In genomic region chr9:104126833-104127232, GRCm38 (mm10) we compare ENCODE assay signal across 21 mouse cellular contexts. TPM values are rescaled to one million over a fixed set of nuclear protein-coding genes. Genes with fewer than 3 reads are reported as not detected.
DNase-seq lines count a peak whose midpoint lies in the region; ATAC-seq lines count a peak whose summit lies in the region.
"Had no signal": no experiment of that assay in that cellular context is flagged by ENCODE, and none has a peak within 500 bp of the region (broad histone marks: within the 10 kb centered on the region; RNA-seq: fewer than 3 reads in every experiment).

Gene Ackr4, minus strand, starts transcription at chr9:104126933.

- H3K36me3 ChIP-seq in hindbrain, embryonic 15.5 days = no peaks in the 10 kb centered on the region
- no peaks in the 10 kb centered on the region for H3K36me3 ChIP-seq in hindbrain, embryonic 12.5 days
- no peaks in the 10 kb centered on the region for H3K36me3 ChIP-seq in midbrain, embryonic 14.5 days (ENCODE audit: control insufficient read depth, insufficient read depth, low read length)
- no peaks in the 10 kb centered on the region for H3K36me3 ChIP-seq in midbrain, embryonic 11.5 days (ENCODE audit: control insufficient read depth, insufficient read depth, low read length)
- no peaks in the 10 kb centered on the region for H3K36me3 ChIP-seq in forebrain, embryonic 13.5 days (ENCODE audit: poor library complexity, severe bottlenecking)
- H3K36me3 ChIP-seq: neural tube, embryonic 12.5 days; stomach, embryonic 15.5 days had no signal

- H3K27me3 ChIP-seq in hindbrain, embryonic 15.5 days = no peaks in the 10 kb centered on the region
- no peaks in the 10 kb centered on the region for H3K27me3 ChIP-seq in hindbrain, embryonic 12.5 days
- no peaks in the 10 kb centered on the region for H3K27me3 ChIP-seq in midbrain, embryonic 14.5 days (ENCODE audit: control insufficient read depth, insufficient read depth, low read length)
- no peaks in the 10 kb centered on the region for H3K27me3 ChIP-seq in midbrain, embryonic 11.5 days (ENCODE audit: control insufficient read depth, insufficient read depth, low read length)
- H3K27me3 ChIP-seq in forebrain, embryonic 13.5 days = no peaks in the 10 kb centered on the region
- H3K27me3 ChIP-seq: heart, embryonic 12.5 days; neural tube, embryonic 12.5 days; Patski; stomach, embryonic 15.5 days had no signal

- WGBS in hindbrain, embryonic 15.5 days = 69% methylated on average over 3 of the region's 3 CpGs
- WGBS in hindbrain, embryonic 12.5 days = 78% methylated on average over 3 of the region's 3 CpGs
- WGBS in midbrain, embryonic 14.5 days = 68% methylated on average over 3 of the region's 3 CpGs
- 75% methylated on average over 3 of the region's 3 CpGs for WGBS in midbrain, embryonic 11.5 days
- WGBS in forebrain, embryonic 13.5 days = 68% methylated on average over 3 of the region's 3 CpGs

- peak within 1 kb of the TSS; percentile 57 for H3K27ac ChIP-seq in hindbrain, embryonic 15.5 days (replicated peaks)
- H3K27ac ChIP-seq in hindbrain, embryonic 12.5 days = no peak within 1 kb of the TSS
- H3K27ac ChIP-seq in midbrain, embryonic 14.5 days (replicated peaks; ENCODE audit: low read depth, low read length) = 0 out of 2 replicates have a peak within 1 kb of the TSS, but pooled peaks have one; percentile 45
- H3K27ac ChIP-seq in midbrain, embryonic 11.5 days (ENCODE audit: low read depth, low read length) = no peak within 1 kb of the TSS
- H3K27ac ChIP-seq in forebrain, embryonic 13.5 days = 0 out of 2 replicates have a peak within 1 kb of the TSS, but pooled peaks have one; percentile 35
- H3K27ac ChIP-seq: macrophage; neural tube, embryonic 12.5 days; stomach, embryonic 15.5 days had no signal

- H3K9me3 ChIP-seq in hindbrain, embryonic 15.5 days = no peaks in the 10 kb centered on the region
- H3K9me3 ChIP-seq in hindbrain, embryonic 12.5 days (replicated peaks) = no peaks in the 10 kb centered on the region
- no peaks in the 10 kb centered on the region for H3K9me3 ChIP-seq in midbrain, embryonic 14.5 days (ENCODE audit: control insufficient read depth, low read length)
- no peaks in the 10 kb centered on the region for H3K9me3 ChIP-seq in midbrain, embryonic 11.5 days (ENCODE audit: control insufficient read depth, low read length)
- H3K9me3 ChIP-seq in forebrain, embryonic 13.5 days (replicated peaks) = no peaks in the 10 kb centered on the region
- H3K9me3 ChIP-seq: heart, embryonic 12.5 days; neural tube, embryonic 12.5 days; stomach, embryonic 15.5 days had no signal

- H3K9ac ChIP-seq in hindbrain, embryonic 15.5 days = no peak within 1 kb of the TSS
- no peak within 1 kb of the TSS for H3K9ac ChIP-seq in hindbrain, embryonic 12.5 days
- no peak within 1 kb of the TSS for H3K9ac ChIP-seq in midbrain, embryonic 14.5 days (replicated peaks; ENCODE audit: low read length)
- no peak within 1 kb of the TSS for H3K9ac ChIP-seq in midbrain, embryonic 11.5 days (ENCODE audit: low read length)
- H3K9ac ChIP-seq in forebrain, embryonic 13.5 days = no peak within 1 kb of the TSS
- H3K9ac ChIP-seq: heart, embryonic 12.5 days; lung, embryonic 14.5 days; neural tube, embryonic 12.5 days; stomach, embryonic 15.5 days had no signal

- no peak within 1 kb of the TSS for H3K4me3 ChIP-seq in hindbrain, embryonic 15.5 days
- no peak within 1 kb of the TSS for H3K4me3 ChIP-seq in hindbrain, embryonic 12.5 days
- H3K4me3 ChIP-seq in midbrain, embryonic 14.5 days (replicated peaks; ENCODE audit: low read depth, low read length) = no peak within 1 kb of the TSS
- H3K4me3 ChIP-seq in midbrain, embryonic 11.5 days (ENCODE audit: low read depth, low read length) = no peak within 1 kb of the TSS
- H3K4me3 ChIP-seq in forebrain, embryonic 13.5 days = no peak within 1 kb of the TSS
- H3K4me3 ChIP-seq: heart, embryonic 12.5 days; neural tube, embryonic 12.5 days; stomach, embryonic 15.5 days had no signal

- DNase-seq in midbrain, embryonic 14.5 days = no peak
- no peak for DNase-seq in midbrain, embryonic 11.5 days (ENCODE audit: low spot score, missing footprints)
- DNase-seq in gonadal fat pad, adult 2 months (ENCODE audit: low read depth) = no peak
- DNase-seq in frontal cortex, postnatal 36 days (ENCODE audit: low spot score in 2 of 2) = no peak
- DNase-seq: cerebellum, adult 9-10 months; embryo, embryonic 11 days; gastrocnemius, postnatal 36 days; kidney, adult 2 months; kidney, postnatal 25 days; lung, embryonic 14.5 days; thymus, postnatal 4 days had no signal

- no peak for ATAC-seq in hindbrain, embryonic 15.5 days (ENCODE audit: low FRiP score, low read depth)
- ATAC-seq in hindbrain, embryonic 12.5 days (ENCODE audit: low FRiP score) = no peak
- no peak for ATAC-seq in midbrain, embryonic 14.5 days (ENCODE audit: low FRiP score, low TSS enrichment)
- ATAC-seq in midbrain, embryonic 11.5 days (ENCODE audit: low FRiP score) = no peak
- ATAC-seq in forebrain, embryonic 13.5 days = no peak
- no peak for ATAC-seq in inflammation-experienced regulatory T-cells, adult 6 months
- ATAC-seq: Patski had no signal

- H3K4me1 ChIP-seq in hindbrain, embryonic 15.5 days (replicated peaks) = peaks cover 9% of the 10 kb centered on the region
- H3K4me1 ChIP-seq in hindbrain, embryonic 12.5 days = peaks cover 13% of the 10 kb centered on the region
- H3K4me1 ChIP-seq in midbrain, embryonic 14.5 days (ENCODE audit: control insufficient read depth, insufficient read depth, low read length) = 0 out of 2 replicates have a peak, but pooled peaks cover 8% of the 10 kb centered on the region
- peaks cover 8% of the 10 kb centered on the region; the same call in 1 of the 2 replicates for H3K4me1 ChIP-seq in midbrain, embryonic 11.5 days (ENCODE audit: control insufficient read depth, insufficient read depth, low read length)
- peaks cover 35% of the 10 kb centered on the region for H3K4me1 ChIP-seq in forebrain, embryonic 13.5 days

- H3K4me2 ChIP-seq in hindbrain, embryonic 15.5 days = no peak within 1 kb of the TSS
- H3K4me2 ChIP-seq in hindbrain, embryonic 12.5 days (replicated peaks) = no peak within 1 kb of the TSS
- no peak within 1 kb of the TSS for H3K4me2 ChIP-seq in midbrain, embryonic 14.5 days (ENCODE audit: low read length)
- H3K4me2 ChIP-seq in midbrain, embryonic 11.5 days = no peak within 1 kb of the TSS
- H3K4me2 ChIP-seq in forebrain, embryonic 13.5 days = no peak within 1 kb of the TSS
- H3K4me2 ChIP-seq: heart, embryonic 12.5 days; liver, embryonic 11.5 days; lung, embryonic 14.5 days; neural tube, embryonic 12.5 days; stomach, embryonic 15.5 days had no signal

RNA-seq across cellular contexts. Expression of gene Ackr4, which starts in this region (rescaled TPM):
- polyA plus RNA-seq in hindbrain, embryonic 15.5 days (2015; fragmentation: Nextera tagmentation; extraction: Ambion mirVana) = 1.4 and 1.6 TPM in 2 replicates
- polyA plus RNA-seq in hindbrain, embryonic 12.5 days (2016; fragmentation: Nextera tagmentation; extraction: Ambion mirVana) = 0.66 and 0.68 TPM in 2 replicates
- polyA plus RNA-seq in midbrain, embryonic 14.5 days (2014; fragmentation: Nextera tagmentation; extraction: Ambion mirVana) = 0.46 and 0.80 TPM in 2 replicates
- 0.36 and 0.57 TPM in 2 replicates for polyA plus RNA-seq in midbrain, embryonic 11.5 days (2014; fragmentation: Nextera tagmentation; extraction: Ambion mirVana)
- 0.36 and 0.47 TPM in 2 replicates for polyA plus RNA-seq in forebrain, embryonic 13.5 days (2015; fragmentation: Nextera tagmentation; extraction: Ambion mirVana)
- polyA plus RNA-seq in gonadal fat pad, adult 2 months (2012; rRNA removed) = 21.0 and 24.9 TPM in 2 replicates
- polyA plus RNA-seq in inflammation-experienced regulatory T-cells, adult 6 months (2017; shearing (Covaris generic)) = 1 to 10 TPM in 1 of 3 experiments, not detected in 2; 1.3 TPM
- polyA plus RNA-seq: macrophage had no signal

Comparison
In these comparisons a context has a peak if more than half of its experiments do, and no peak if none do; other contexts are left out.
1. H3K27ac ChIP-seq: peak in hindbrain, embryonic 15.5 days (single experiment), midbrain, embryonic 14.5 days (single experiment) and forebrain, embryonic 13.5 days (single experiment); none in hindbrain, embryonic 12.5 days (single experiment) and midbrain, embryonic 11.5 days (single experiment).